Mouse (Mus musculus): ENCODE measurements around the gene March6. TPM values are rescaled to one million over a fixed set of nuclear protein-coding genes. Genes with fewer than 3 reads are reported as not detected.
A peak's percentile ranks its signal among the peaks of the same experiment; 100 is the strongest.

The March6 gene
- polyA plus RNA-seq (2016; fragmentation: Nextera tagmentation; extraction: Ambion mirVana) = 59.8 and 61.4 TPM in 2 replicates

DNA sequence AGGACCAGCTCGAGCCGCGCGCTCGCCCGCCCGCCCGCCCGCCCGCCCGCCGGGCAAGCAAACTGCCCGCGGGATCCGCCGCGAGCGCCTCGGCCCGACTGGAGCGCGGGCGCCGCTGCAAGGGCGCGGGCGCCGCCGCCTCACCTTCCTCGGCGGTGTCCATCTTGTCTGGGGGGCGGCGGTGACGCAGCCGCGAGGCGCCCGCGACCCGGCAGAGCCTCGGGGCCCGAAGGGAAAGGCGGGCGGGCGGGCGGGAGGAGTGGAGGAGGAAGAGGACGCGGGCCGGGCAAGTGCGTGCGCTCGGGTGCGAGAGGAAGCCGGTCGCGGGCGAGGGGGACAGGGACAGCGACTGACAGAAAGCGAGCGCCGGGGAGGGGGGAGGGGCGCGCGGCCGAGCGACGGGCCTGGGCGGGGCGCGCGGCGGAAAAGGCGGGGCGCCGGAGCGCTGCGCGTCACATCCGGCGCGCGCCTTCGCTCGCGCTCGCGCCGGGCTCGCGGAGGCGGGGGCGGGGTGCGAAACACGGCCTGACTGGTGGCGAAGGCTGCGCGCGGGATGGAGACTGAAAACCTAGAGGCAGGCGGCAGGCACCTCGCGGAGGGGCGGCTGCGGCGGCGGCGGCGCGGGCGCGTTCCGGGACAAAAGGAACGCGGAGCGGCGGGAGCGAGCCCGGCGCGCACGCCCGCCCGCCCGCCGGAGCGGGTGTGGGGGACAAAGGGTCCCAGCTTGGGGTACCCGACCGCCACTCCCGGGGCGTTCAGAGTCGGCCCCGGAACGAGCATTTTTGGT is at the start of gene March6:
Gene March6, minus strand, starts transcription at position 395 of the 787 bp plus-strand sequence.
- Histone ChIP-seq H3K27me3 (replicated peaks) (no peaks in the 10 kb centered on the region), H3K9me3 (no peaks in the 10 kb centered on the region), H3K36me3 (no peaks in the 10 kb centered on the region; the same call in 1 of the 2 replicates), H3K4me1 (peaks cover 25% of the 10 kb centered on the region), H3K4me2 (replicated peaks) (peak within 1 kb of the TSS; percentile 65), H3K27ac (peak within 1 kb of the TSS; percentile 99), H3K9ac (peak within 1 kb of the TSS; percentile 94), H3K4me3 (peak within 1 kb of the TSS; percentile 92)
- WGBS = under 1% methylated on average over 130 of the region's 132 CpGs
- ATAC-seq (ENCODE audit: low FRiP score, low read depth) = peak; percentile 90

DNA sequence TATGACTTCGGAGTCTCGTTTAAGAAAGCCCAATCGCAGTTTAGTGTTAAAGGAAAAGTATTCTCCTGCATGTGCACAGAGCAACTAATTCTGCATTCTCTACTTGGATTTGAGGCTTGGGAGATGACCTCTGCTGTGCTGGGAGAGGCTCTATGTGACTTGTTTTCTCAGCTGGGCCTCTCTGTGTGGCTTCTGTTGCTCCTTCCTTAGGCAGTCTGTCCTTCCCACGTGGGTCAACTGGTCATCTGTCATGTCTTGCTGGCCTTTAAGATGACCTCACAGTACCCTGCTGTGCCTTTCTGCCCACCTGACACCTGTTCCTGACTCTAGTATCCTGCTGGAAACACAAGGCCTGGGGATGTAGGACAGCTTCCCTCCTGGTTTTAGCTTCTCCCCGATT is 45.2 kb upstream of the March6 start:
- H3K4me2 ChIP-seq (replicated peaks) = no peak overlapping the region
- no peak for ATAC-seq (ENCODE audit: low FRiP score, low read depth)
- H3K4me3 ChIP-seq = no peak overlapping the region
- no peaks in the 10 kb centered on the region for H3K4me1 ChIP-seq
- H3K9ac ChIP-seq = no peak overlapping the region
- no peaks in the 10 kb centered on the region for H3K36me3 ChIP-seq
- 72% methylated on average over 5 of the region's 5 CpGs for WGBS
- H3K9me3 ChIP-seq = no peaks in the 10 kb centered on the region
- H3K27ac ChIP-seq = no peak overlapping the region
- no peaks in the 10 kb centered on the region for H3K27me3 ChIP-seq (replicated peaks)

DNA sequence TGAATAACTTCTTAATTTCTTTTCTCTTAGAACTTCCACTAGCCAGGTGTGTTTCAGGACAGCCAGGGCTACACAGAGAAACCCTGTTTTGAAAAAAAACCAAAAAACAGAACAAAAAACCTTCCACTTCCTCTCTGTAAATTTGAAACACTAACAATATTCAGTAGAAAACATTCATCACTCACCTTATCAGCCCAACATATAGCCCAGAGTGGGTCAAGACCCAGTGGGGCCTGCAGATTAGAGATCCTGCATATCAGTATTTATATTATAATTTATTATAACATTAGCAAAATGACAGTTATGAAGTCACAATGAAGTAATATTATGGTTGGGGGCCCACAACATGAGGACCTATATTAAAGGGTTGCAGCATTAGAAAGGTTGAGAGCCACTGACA is 42.8 kb upstream of the March6 start:
- no peak for ATAC-seq (ENCODE audit: low FRiP score, low read depth)
- no peak overlapping the region for H3K27ac ChIP-seq
- no peaks in the 10 kb centered on the region for H3K9me3 ChIP-seq
- no peak overlapping the region for H3K4me3 ChIP-seq
- H3K4me1 ChIP-seq = peaks cover 2% of the 10 kb centered on the region; the same call in 1 of the 2 replicates
- no peak overlapping the region for H3K9ac ChIP-seq
- H3K4me2 ChIP-seq (replicated peaks) = no peak overlapping the region
- no peaks in the 10 kb centered on the region for H3K27me3 ChIP-seq (replicated peaks)
- H3K36me3 ChIP-seq = no peaks in the 10 kb centered on the region

DNA sequence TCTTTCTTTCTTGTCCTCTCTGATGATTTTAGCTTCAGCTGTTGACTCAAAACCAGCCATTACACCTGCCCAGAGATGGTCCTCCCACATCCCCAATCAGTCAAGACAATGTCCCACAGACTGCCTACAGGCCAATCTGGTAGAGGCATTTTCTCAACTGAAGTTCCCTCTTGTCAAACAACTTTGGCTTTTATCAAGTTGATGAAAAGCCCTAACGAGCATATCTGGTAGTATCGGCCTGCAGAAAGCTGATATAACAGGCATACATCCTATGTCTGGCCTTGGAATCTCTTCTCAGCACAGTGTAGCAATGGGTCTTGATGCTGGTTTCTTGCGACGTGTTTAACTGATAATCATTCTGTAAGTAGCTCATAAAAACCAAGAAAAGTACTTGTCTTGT is 42.4 kb upstream of the March6 start:
- Histone ChIP-seq H3K27me3 (replicated peaks) (no peaks in the 10 kb centered on the region), H3K4me3 (no peak overlapping the region), H3K4me2 (replicated peaks) (no peak overlapping the region), H3K4me1 (peaks cover 4% of the 10 kb centered on the region), H3K36me3 (no peaks in the 10 kb centered on the region), H3K9me3 (no peaks in the 10 kb centered on the region), H3K9ac (no peak overlapping the region), H3K27ac (no peak overlapping the region)
- ATAC-seq (ENCODE audit: low FRiP score, low read depth) = no peak
- 86% methylated on average over 4 of the region's 4 CpGs for WGBS

DNA sequence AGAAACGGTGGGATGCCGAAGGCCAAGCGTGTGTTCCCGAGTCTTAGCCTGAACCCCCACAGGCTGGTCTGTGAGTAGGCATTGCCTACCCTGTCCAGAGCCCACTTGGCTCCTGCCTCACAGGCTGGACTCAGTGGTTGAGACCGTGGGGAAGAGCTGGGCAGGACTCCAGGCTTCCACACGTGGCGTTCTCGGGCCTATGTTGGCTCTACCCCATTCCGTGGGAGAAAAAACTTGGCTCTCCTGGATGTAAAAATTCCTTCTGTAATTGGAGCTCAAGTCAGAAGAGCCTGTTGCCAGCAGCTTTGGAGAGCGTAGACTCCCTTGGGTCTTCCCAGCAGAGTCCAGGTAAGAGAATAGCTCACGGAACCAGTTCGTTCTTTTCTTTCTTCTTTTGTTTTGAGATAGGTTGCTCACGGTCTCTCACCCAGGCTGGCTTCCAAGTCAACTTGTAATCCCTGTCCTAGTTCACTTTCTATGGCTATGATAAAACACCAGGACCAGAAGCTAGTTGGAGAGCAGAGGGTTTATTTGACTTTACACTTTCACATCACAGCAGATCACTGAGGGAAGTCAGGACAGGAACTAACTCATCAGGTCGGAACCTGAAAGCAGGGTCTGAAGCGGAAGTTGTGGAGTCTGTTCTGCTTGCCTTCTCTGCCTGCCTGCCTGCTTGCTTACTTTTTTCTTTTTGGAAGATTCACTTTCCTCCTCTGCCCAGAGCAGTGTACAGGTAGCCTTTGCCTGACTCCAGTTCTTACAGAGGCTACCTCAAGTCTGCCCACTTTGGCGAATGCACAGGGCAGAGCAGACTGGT is 41.3 kb upstream of the March6 start:
- H3K9me3 ChIP-seq = no peaks in the 10 kb centered on the region
- no peak overlapping the region for H3K4me3 ChIP-seq
- H3K27ac ChIP-seq = no peak overlapping the region
- H3K4me1 ChIP-seq = peaks cover 4% of the 10 kb centered on the region
- ATAC-seq (ENCODE audit: low FRiP score, low read depth) = no peak
- no peak overlapping the region for H3K9ac ChIP-seq
- H3K27me3 ChIP-seq (replicated peaks) = no peaks in the 10 kb centered on the region
- no peaks in the 10 kb centered on the region for H3K36me3 ChIP-seq
- no peak overlapping the region for H3K4me2 ChIP-seq (replicated peaks)
- WGBS = 87% methylated on average over 16 of the region's 16 CpGs

DNA sequence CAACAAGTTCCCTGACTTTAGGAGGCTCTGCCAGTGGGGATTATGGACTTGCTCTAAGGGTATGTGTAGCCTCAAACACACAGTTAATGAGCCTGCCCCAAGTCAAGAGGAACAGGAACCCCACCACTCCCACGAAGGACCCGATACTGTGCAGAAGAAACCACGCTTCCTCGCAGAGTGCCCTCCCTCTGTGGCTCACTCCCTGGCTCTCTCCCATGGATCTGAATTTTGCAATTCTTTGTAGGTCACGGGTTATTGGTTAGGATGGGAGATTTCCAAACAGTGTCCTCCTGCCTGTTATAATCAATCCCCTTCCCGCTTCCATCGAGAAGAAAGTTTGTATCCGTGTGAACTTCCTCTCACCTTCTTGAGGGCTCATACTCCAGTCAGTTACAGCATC is 40.1 kb upstream of the March6 start:
- H3K36me3 ChIP-seq = no peaks in the 10 kb centered on the region
- H3K4me3 ChIP-seq = no peak overlapping the region
- H3K9ac ChIP-seq = no peak overlapping the region
- 94% methylated on average over 8 of the region's 8 CpGs for WGBS
- ATAC-seq (ENCODE audit: low FRiP score, low read depth) = no peak
- H3K27ac ChIP-seq = no peak overlapping the region
- no peaks in the 10 kb centered on the region for H3K9me3 ChIP-seq
- peaks cover 4% of the 10 kb centered on the region for H3K4me1 ChIP-seq
- no peak overlapping the region for H3K4me2 ChIP-seq (replicated peaks)
- H3K27me3 ChIP-seq (replicated peaks) = no peaks in the 10 kb centered on the region

DNA sequence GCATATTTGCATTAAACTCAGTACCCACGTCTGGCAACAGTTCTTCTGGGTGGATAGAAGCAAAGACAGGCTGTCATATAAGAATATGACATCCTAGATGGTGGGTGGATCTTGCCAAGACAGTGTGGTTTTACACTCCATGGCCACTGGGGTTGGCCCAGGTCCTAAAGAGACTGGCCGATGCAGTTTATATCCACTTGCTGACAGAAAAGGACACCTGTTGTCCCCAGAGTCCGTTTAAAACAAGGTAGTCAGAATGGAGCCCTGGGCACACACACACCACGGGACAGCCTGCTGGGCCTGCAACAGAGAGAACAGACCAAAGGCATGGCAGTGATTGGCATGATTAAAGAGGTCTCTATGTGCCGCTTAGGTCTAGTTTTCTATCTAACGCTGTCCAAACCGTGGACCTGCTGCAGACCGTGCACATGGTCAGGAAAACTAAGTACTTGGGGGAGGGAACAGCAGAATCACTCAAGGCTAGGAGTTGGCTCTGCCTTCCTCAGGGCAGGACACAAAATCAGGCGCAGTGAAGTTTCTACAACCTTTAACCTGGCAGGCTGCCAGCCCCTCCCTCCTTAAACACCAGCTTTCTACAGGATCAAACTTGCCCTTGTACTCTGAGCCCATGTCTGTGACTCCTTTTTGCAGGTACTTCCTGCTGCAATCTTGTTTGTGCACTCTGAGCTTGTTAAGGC is 38.6 kb upstream of the March6 start:
- 79% methylated on average over 9 of the region's 9 CpGs for WGBS
- Histone ChIP-seq H3K4me1 (peaks cover 4% of the 10 kb centered on the region), H3K9ac (no peak overlapping the region), H3K9me3 (no peaks in the 10 kb centered on the region), H3K27ac (no peak overlapping the region), H3K4me3 (no peak overlapping the region), H3K4me2 (replicated peaks) (no peak overlapping the region), H3K36me3 (no peaks in the 10 kb centered on the region), H3K27me3 (replicated peaks) (no peaks in the 10 kb centered on the region)
- no peak for ATAC-seq (ENCODE audit: low FRiP score, low read depth)

DNA sequence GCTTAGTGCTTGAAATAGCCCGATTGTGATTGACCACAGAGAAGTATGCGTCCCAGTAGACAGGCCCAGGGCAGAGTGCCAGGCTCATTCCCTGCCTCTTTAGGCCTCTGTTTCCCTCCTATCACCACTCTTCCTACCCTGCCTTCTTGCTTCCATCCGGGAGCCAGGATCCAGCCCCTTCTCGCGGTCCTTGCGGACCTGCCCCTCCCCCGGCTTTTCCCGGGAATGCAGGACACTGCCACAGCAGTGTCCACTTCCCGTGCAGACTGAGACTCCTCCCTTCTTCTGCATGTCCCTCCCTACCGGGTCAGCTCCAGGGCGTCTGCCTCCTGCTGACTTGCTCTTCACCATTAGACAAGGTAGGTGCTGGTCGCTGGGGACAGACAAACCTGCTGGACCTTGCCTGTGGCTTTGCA is 37.7 kb upstream of the March6 start:
- ATAC-seq (ENCODE audit: low FRiP score, low read depth) = 0 out of 2 replicates have a peak, but pooled peaks have one; percentile 9
- no peak overlapping the region for H3K9ac ChIP-seq

DNA sequence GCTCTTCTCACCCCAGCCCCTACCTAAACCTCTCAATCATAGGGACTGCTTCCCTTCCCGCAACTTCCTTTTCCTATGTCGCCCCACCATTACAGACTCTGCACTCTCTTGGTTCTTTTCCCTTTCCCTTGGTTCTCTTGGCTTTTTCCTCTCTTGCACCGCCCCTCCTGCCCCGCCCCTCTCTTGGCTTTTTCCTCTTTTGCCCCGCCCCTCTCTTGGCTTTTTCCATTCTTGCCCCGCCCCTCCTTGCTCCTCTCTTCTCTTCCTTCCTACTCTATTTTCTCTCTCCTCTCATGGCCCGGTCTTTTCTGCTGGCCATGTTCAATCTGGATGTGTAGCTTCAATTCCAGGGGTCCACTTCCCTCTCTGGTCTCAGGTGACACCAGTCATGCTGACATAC is 36.6 kb upstream of the March6 start:
- no peak overlapping the region for H3K4me2 ChIP-seq (replicated peaks)
- H3K4me3 ChIP-seq = no peak overlapping the region
- ATAC-seq (ENCODE audit: low FRiP score, low read depth) = no peak
- H3K9me3 ChIP-seq = no peaks in the 10 kb centered on the region
- H3K27me3 ChIP-seq (replicated peaks) = no peaks in the 10 kb centered on the region
- H3K4me1 ChIP-seq = peaks cover 4% of the 10 kb centered on the region
- H3K9ac ChIP-seq = no peak overlapping the region
- H3K27ac ChIP-seq = no peak overlapping the region
- no peaks in the 10 kb centered on the region for H3K36me3 ChIP-seq
- WGBS = 70% methylated on average over 7 of the region's 7 CpGs

More for the DNA sequence above, 37.7 kb upstream of the March6 start:
- H3K4me2 ChIP-seq (replicated peaks) = peak overlapping the region; percentile 34; the same call in 1 of the 2 replicates
- no peak overlapping the region for H3K4me3 ChIP-seq
- H3K36me3 ChIP-seq = no peaks in the 10 kb centered on the region
- 21% methylated on average over 12 of the region's 12 CpGs for WGBS
- peaks cover 4% of the 10 kb centered on the region for H3K4me1 ChIP-seq
- H3K27ac ChIP-seq = no peak overlapping the region
- no peaks in the 10 kb centered on the region for H3K9me3 ChIP-seq
- no peaks in the 10 kb centered on the region for H3K27me3 ChIP-seq (replicated peaks)

DNA sequence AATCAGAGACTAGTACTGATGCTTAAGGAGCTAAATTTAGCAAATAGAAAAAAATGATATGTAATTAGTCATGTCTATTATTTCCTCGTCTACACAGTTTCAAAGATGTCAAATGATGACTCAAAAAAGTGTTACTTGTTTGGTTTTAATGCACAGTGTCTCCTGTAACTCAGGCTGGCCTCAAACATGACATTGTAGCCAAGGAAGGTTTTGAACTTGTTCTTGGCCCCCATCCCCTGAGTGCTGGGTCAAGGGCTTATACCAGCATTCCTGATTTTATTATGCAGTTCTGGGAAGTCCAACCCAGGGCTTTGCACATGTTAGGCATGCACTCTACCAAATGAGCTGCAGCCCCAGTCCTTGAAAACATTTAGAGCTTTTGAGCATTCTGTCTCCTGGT is 34.9 kb upstream of the March6 start:
- H3K4me2 ChIP-seq (replicated peaks) = no peak overlapping the region
- no peaks in the 10 kb centered on the region for H3K27me3 ChIP-seq (replicated peaks)
- 76% methylated on average over 1 of the region's 1 CpGs for WGBS
- 0 out of 2 replicates have a peak, but pooled peaks cover 3% of the 10 kb centered on the region for H3K9me3 ChIP-seq
- no peak overlapping the region for H3K9ac ChIP-seq
- peaks cover 4% of the 10 kb centered on the region for H3K4me1 ChIP-seq
- no peaks in the 10 kb centered on the region for H3K36me3 ChIP-seq
- no peak for ATAC-seq (ENCODE audit: low FRiP score, low read depth)
- H3K4me3 ChIP-seq = no peak overlapping the region
- H3K27ac ChIP-seq = no peak overlapping the region

DNA sequence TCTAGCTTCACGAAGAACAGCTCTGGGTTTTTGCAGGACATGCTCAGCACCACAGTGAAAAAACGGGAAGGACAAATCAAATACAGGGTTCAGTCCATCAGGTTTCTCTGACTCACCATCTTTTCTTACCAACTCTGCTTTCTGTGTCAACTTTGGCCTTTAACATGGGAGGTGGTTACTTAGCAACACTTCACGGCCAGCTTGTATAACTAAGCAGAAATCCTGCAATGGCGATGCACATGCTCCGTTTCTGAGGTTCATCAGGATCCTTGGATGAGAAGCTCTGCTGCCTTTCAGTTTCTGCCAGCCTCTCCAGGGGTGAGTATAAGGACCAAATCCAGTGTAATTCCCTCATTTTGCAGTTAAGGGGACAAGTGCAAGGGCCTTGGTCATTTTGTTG is 34.3 kb upstream of the March6 start, which contains the start of gene Cmbl:
Gene Cmbl, plus strand, starts transcription at position 206 of the 400 bp plus-strand sequence.
- no peak within 1 kb of the TSS for H3K4me3 ChIP-seq
- H3K27ac ChIP-seq = no peak within 1 kb of the TSS
- H3K4me2 ChIP-seq (replicated peaks) = no peak within 1 kb of the TSS
- no peaks in the 10 kb centered on the region for H3K27me3 ChIP-seq (replicated peaks)
- H3K9me3 ChIP-seq = 0 out of 2 replicates have a peak, but pooled peaks cover 3% of the 10 kb centered on the region
- 76% methylated on average over 5 of the region's 5 CpGs for WGBS
- H3K9ac ChIP-seq = no peak within 1 kb of the TSS
- H3K36me3 ChIP-seq = no peaks in the 10 kb centered on the region
- peaks cover 4% of the 10 kb centered on the region for H3K4me1 ChIP-seq
- ATAC-seq (ENCODE audit: low FRiP score, low read depth) = no peak
